Mouse (Mus musculus): ENCODE measurements around the gene Lhfpl1. TPM values are rescaled to one million over a fixed set of nuclear protein-coding genes. Genes with fewer than 3 reads are reported as not detected.

Lhfpl1 gene
- polyA plus RNA-seq (2015; fragmentation: Nextera tagmentation; extraction: Ambion mirVana), result 0.07 and 0.12 TPM in 2 replicates

GRCm38 (mm10) chrX:145348377-145349203 lies at the start of gene Lhfpl1:
Gene Lhfpl1 (minus strand): TSS chrX:145349089.
- no peak within 1 kb of the TSS for H3K9ac ChIP-seq (replicated peaks; ENCODE audit: low read depth)
- DNase-seq (ENCODE audit: low spot score) (no peak), ATAC-seq (no peak)
- no peak within 1 kb of the TSS for H3K27ac ChIP-seq (ENCODE audit: low read length)
- H3K9me3 ChIP-seq (ENCODE audit: low read length), result no peaks in the 10 kb centered on the region
- H3K4me2 ChIP-seq (replicated peaks; ENCODE audit: low read depth, low read length), result no peak within 1 kb of the TSS; the same call in 1 of the 2 replicates
- no peaks in the 10 kb centered on the region for H3K4me1 ChIP-seq (ENCODE audit: insufficient read depth, low read depth, low read length)
- 25% methylated on average over 6 of the region's 7 CpGs for WGBS
- no peaks in the 10 kb centered on the region for H3K36me3 ChIP-seq (ENCODE audit: insufficient read depth, low read length)
- H3K27me3 ChIP-seq (replicated peaks; ENCODE audit: insufficient read depth, low read length), result no peaks in the 10 kb centered on the region
- H3K4me3 ChIP-seq (ENCODE audit: low read depth, low read length), result no peak within 1 kb of the TSS
- TF ChIP-seq EP300 (IDR thresholded peaks at IDR 0.05), result no peak
- no peak for TF ChIP-seq CTCF (IDR thresholded peaks at IDR 0.05)

DNA sequence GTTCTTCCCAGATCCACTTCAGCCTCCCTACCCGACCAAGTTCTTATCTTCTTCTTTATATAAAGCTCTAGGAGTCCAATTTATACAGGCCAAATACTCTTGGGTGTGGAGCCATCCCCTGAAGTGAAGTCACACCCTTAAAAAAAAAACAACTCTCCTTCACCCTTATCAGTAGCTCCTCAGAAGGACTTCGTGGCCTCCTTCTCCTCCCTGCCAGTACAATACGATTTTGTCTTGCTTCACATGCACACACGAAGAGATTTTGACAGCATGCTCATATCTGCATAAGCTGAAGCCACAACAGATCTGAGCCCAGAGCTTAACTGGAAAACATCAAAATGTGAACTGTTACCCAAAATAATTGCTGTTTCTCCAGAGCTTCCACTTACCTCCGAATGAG lies 22.9 kb upstream of the Lhfpl1 start:
- no peaks in the 10 kb centered on the region for H3K36me3 ChIP-seq (ENCODE audit: insufficient read depth, low read length)
- ATAC-seq, result no peak
- no peak for DNase-seq (ENCODE audit: low spot score)
- 37% methylated on average over 5 of the region's 5 CpGs for WGBS
- H3K9me3 ChIP-seq (ENCODE audit: low read length), result no peaks in the 10 kb centered on the region
- H3K4me2 ChIP-seq (replicated peaks; ENCODE audit: low read depth, low read length), result no peak overlapping the region
- no peak for TF ChIP-seq EP300 (IDR thresholded peaks at IDR 0.05)
- TF ChIP-seq CTCF (IDR thresholded peaks at IDR 0.05), result no peak
- no peaks in the 10 kb centered on the region for H3K27me3 ChIP-seq (replicated peaks; ENCODE audit: insufficient read depth, low read length)
- no peak overlapping the region for H3K4me3 ChIP-seq (ENCODE audit: low read depth, low read length)
- H3K4me1 ChIP-seq (ENCODE audit: insufficient read depth, low read depth, low read length), result no peaks in the 10 kb centered on the region
- H3K27ac ChIP-seq (ENCODE audit: low read length), result no peak overlapping the region
- no peak overlapping the region for H3K9ac ChIP-seq (replicated peaks; ENCODE audit: low read depth)

GRCm38 (mm10) chrX:145362527-145362926 lies 13.6 kb upstream of the Lhfpl1 start:
- no peak overlapping the region for H3K27ac ChIP-seq (ENCODE audit: low read length)
- WGBS, result 54% methylated on average over 4 of the region's 4 CpGs

DNA sequence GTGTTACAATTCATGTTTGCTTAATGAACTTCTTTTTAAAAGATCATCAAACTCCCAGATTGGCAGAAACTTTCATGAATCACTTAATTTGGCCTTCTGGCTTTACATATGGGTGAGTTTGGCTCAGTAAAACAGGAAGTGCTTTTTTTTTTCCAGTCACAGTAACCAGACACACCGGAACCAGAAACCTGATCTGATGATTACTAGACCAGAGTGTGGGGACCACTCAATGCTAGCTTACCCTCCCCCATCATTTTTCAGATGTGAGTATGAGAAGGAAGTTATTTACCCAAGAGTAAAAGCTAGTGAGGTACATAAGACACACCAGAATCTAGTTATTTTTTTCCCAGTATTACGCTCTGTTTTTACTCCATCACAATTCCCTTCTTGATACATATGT lies 6.5 kb downstream of the Lhfpl1 start:
- ATAC-seq (no peak), DNase-seq (ENCODE audit: low spot score) (no peak)
- Histone ChIP-seq H3K9me3 (ENCODE audit: low read length) (no peaks in the 10 kb centered on the region), H3K27ac (ENCODE audit: low read length) (no peak overlapping the region), H3K9ac (replicated peaks; ENCODE audit: low read depth) (no peak overlapping the region), H3K4me3 (ENCODE audit: low read depth, low read length) (no peak overlapping the region), H3K4me1 (ENCODE audit: insufficient read depth, low read depth, low read length) (no peaks in the 10 kb centered on the region), H3K4me2 (replicated peaks; ENCODE audit: low read depth, low read length) (no peak overlapping the region), H3K27me3 (replicated peaks; ENCODE audit: insufficient read depth, low read length) (no peaks in the 10 kb centered on the region), H3K36me3 (ENCODE audit: insufficient read depth, low read length) (no peaks in the 10 kb centered on the region)
- no peak for TF ChIP-seq CTCF (IDR thresholded peaks at IDR 0.05)
- no peak for TF ChIP-seq EP300 (IDR thresholded peaks at IDR 0.05)
- WGBS, result 65% methylated on average over 2 of the region's 2 CpGs

More at GRCm38 (mm10) chrX:145362527-145362926, 13.6 kb upstream of the Lhfpl1 start:
- Histone ChIP-seq H3K9ac (replicated peaks; ENCODE audit: low read depth) (no peak overlapping the region), H3K4me2 (replicated peaks; ENCODE audit: low read depth, low read length) (no peak overlapping the region), H3K4me3 (ENCODE audit: low read depth, low read length) (no peak overlapping the region), H3K4me1 (ENCODE audit: insufficient read depth, low read depth, low read length) (no peaks in the 10 kb centered on the region), H3K9me3 (ENCODE audit: low read length) (no peaks in the 10 kb centered on the region), H3K27me3 (replicated peaks; ENCODE audit: insufficient read depth, low read length) (no peaks in the 10 kb centered on the region), H3K36me3 (ENCODE audit: insufficient read depth, low read length) (no peaks in the 10 kb centered on the region)
- no peak for DNase-seq (ENCODE audit: low spot score)
- TF ChIP-seq CTCF (IDR thresholded peaks at IDR 0.05), result no peak
- TF ChIP-seq EP300 (IDR thresholded peaks at IDR 0.05), result no peak
- ATAC-seq, result no peak

DNA sequence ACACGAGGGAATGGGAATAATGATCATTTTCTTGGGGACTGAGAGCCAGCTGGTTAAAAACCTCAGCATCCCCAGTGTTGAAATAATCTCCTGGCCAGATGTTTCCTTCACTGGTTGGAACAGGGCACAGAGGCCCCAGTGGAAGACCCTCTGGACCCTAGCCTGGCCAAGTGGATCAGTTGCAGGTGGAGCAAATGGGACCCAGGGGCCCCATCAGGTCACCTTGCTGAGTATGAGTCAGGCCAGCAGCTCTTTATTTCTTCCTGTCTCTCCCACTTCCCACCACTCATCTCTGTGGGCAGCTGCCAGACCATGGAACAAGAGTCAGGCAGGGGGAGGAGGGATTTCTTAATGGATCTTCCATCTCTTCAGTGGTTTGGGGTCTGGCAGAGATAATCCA lies 12.7 kb downstream of the Lhfpl1 start:
- no peak for ATAC-seq
- 26% methylated on average over 1 of the region's 1 CpGs for WGBS
- H3K27me3 ChIP-seq (replicated peaks; ENCODE audit: insufficient read depth, low read length), result no peaks in the 10 kb centered on the region
- no peak overlapping the region for H3K4me2 ChIP-seq (replicated peaks; ENCODE audit: low read depth, low read length)
- TF ChIP-seq EP300 (IDR thresholded peaks at IDR 0.05) (no peak), CTCF (IDR thresholded peaks at IDR 0.05) (no peak)
- H3K9me3 ChIP-seq (ENCODE audit: low read length), result no peaks in the 10 kb centered on the region
- no peak overlapping the region for H3K4me3 ChIP-seq (ENCODE audit: low read depth, low read length)
- H3K9ac ChIP-seq (replicated peaks; ENCODE audit: low read depth), result no peak overlapping the region
- no peaks in the 10 kb centered on the region for H3K4me1 ChIP-seq (ENCODE audit: insufficient read depth, low read depth, low read length)
- no peak overlapping the region for H3K27ac ChIP-seq (ENCODE audit: low read length)
- no peaks in the 10 kb centered on the region for H3K36me3 ChIP-seq (ENCODE audit: insufficient read depth, low read length)
- DNase-seq (ENCODE audit: low spot score), result no peak

- Histone ChIP-seq H3K4me2 (replicated peaks; ENCODE audit: low read depth, low read length) (no peak overlapping the region), H3K27ac (ENCODE audit: low read length) (no peak overlapping the region), H3K36me3 (ENCODE audit: insufficient read depth, low read length) (no peaks in the 10 kb centered on the region), H3K9ac (replicated peaks; ENCODE audit: low read depth) (no peak overlapping the region), H3K4me3 (ENCODE audit: low read depth, low read length) (no peak overlapping the region), H3K9me3 (ENCODE audit: low read length) (no peaks in the 10 kb centered on the region), H3K4me1 (ENCODE audit: insufficient read depth, low read depth, low read length) (no peaks in the 10 kb centered on the region), H3K27me3 (replicated peaks; ENCODE audit: insufficient read depth, low read length) (no peaks in the 10 kb centered on the region)
- TF ChIP-seq EP300 (IDR thresholded peaks at IDR 0.05) (no peak), CTCF (IDR thresholded peaks at IDR 0.05) (0 out of 2 replicates have a peak, but pooled peaks have one; percentile 12)
- 67% methylated on average over 1 of the region's 1 CpGs for WGBS
- no peak for ATAC-seq
- no peak for DNase-seq (ENCODE audit: low spot score)
Observed at GRCm38 (mm10) chrX:145308555-145308954, 40.3 kb downstream of the Lhfpl1 start.
